In the genomic region with DNA sequence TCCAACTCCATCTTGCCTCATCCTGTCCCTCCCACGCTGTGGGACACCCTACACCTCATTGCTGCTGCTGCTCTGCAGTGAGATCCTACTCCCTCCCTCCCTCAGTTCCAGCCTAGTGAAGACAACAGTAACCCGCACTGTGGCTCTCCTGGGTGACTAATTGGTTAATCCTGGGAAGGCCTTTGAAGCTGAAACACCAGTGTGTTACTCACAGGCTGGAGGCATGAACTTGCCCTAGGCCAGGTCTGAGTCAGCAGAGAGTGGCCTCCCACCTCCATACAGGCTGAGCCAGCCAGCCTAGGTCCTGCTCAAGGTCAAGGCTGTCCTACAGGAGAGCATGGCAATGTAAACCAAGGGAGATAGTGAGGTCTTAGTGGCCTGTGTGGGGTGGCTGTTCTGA, we compare ENCODE assay signal across 11 mouse cellular contexts. TPM values are rescaled to one million over a fixed set of nuclear protein-coding genes. Genes with fewer than 3 reads are reported as not detected.
DNase-seq lines count a peak whose midpoint lies in the region; ATAC-seq and TF ChIP-seq lines count a peak whose summit lies in the region.
"Had no signal": no experiment of that assay in that cellular context is flagged by ENCODE, and none has a peak within 500 bp of the region (broad histone marks: within the 10 kb centered on the region; RNA-seq: fewer than 3 reads in every experiment).

No protein-coding gene starts in this region.

- peak overlapping the region; percentile 9 for H3K27ac ChIP-seq in heart, embryonic 12.5 days (ENCODE audit: poor library complexity, severe bottlenecking)
- H3K27ac ChIP-seq in brown adipose tissue, adult 24 weeks (replicated peaks; ENCODE audit: low read depth, low read length) = 0 out of 2 replicates have a peak overlapping the region, but pooled peaks have one; percentile 19
- peak overlapping the region; percentile 78 for H3K27ac ChIP-seq in kidney, embryonic 16.5 days (ENCODE audit: low read length)
- H3K27ac ChIP-seq in layer of hippocampus, adult 2 months = no peak overlapping the region
- H3K27ac ChIP-seq: neural tube, embryonic 12.5 days had no signal

- DNase-seq in heart, postnatal 4 days = no peak
- DNase-seq in 416B (ENCODE audit: low read depth) = peak; percentile 82
- no peak for DNase-seq in cerebellum, postnatal 25 days
- no peak for DNase-seq in layer of hippocampus, adult 2 months (ENCODE audit: low spot score in 2 of 2)
- DNase-seq: layer of hippocampus, postnatal 36 days; lung, postnatal 36 days had no signal

- TF ChIP-seq CTCF in layer of hippocampus, adult 2 months (conservative IDR thresholded peaks at IDR 0.05) = no peak

- no peak for ATAC-seq in heart, embryonic 12.5 days (ENCODE audit: insufficient number of reproducible peaks, low FRiP score)
- ATAC-seq in kidney, embryonic 16.5 days (ENCODE audit: low FRiP score, low TSS enrichment) = peak; percentile 84
- no peak for ATAC-seq in CD4-positive, CD25-positive, alpha-beta regulatory T cell, adult 4 months

- H3K27me3 ChIP-seq in heart, embryonic 12.5 days (replicated peaks) = no peaks in the 10 kb centered on the region
- no peaks in the 10 kb centered on the region for H3K27me3 ChIP-seq in kidney, embryonic 16.5 days (ENCODE audit: insufficient read depth, low read length)
- H3K27me3 ChIP-seq: neural tube, embryonic 12.5 days had no signal

- peaks cover 35% of the 10 kb centered on the region for H3K4me1 ChIP-seq in heart, embryonic 12.5 days (replicated peaks)
- H3K4me1 ChIP-seq in brown adipose tissue, adult 24 weeks (ENCODE audit: control insufficient read depth, insufficient read depth, insufficient read length, low read length) = peaks cover 19% of the 10 kb centered on the region
- peaks cover 26% of the 10 kb centered on the region for H3K4me1 ChIP-seq in kidney, embryonic 16.5 days (ENCODE audit: insufficient read depth, low read length)

- no peak overlapping the region for H3K4me3 ChIP-seq in heart, embryonic 12.5 days
- no peak overlapping the region for H3K4me3 ChIP-seq in brown adipose tissue, adult 24 weeks (ENCODE audit: insufficient read depth, low read depth, low read length)
- H3K4me3 ChIP-seq in kidney, embryonic 16.5 days (ENCODE audit: low read length) = no peak overlapping the region
- no peak overlapping the region for H3K4me3 ChIP-seq in layer of hippocampus, adult 2 months
- H3K4me3 ChIP-seq: neural tube, embryonic 12.5 days had no signal

- H3K9ac ChIP-seq in heart, embryonic 12.5 days = no peak overlapping the region
- peak overlapping the region; percentile 18; the same call in 1 of the 2 replicates for H3K9ac ChIP-seq in kidney, embryonic 16.5 days (replicated peaks; ENCODE audit: low read length)
- H3K9ac ChIP-seq: neural tube, embryonic 12.5 days had no signal

- no peaks in the 10 kb centered on the region for H3K9me3 ChIP-seq in heart, embryonic 12.5 days (replicated peaks)
- no peaks in the 10 kb centered on the region; the same call in 1 of the 2 replicates for H3K9me3 ChIP-seq in kidney, embryonic 16.5 days (ENCODE audit: low read length)
- H3K9me3 ChIP-seq: neural tube, embryonic 12.5 days had no signal

- H3K36me3 ChIP-seq in heart, embryonic 12.5 days = peaks cover 5% of the 10 kb centered on the region; the same call in 1 of the 2 replicates
- H3K36me3 ChIP-seq in kidney, embryonic 16.5 days (ENCODE audit: insufficient read depth, low read length) = 0 out of 2 replicates have a peak, but pooled peaks cover 2% of the 10 kb centered on the region

- 60% methylated on average over 2 of the region's 2 CpGs for WGBS in heart, embryonic 12.5 days
- WGBS in kidney, embryonic 16.5 days = 28% methylated on average over 2 of the region's 2 CpGs

- H3K4me2 ChIP-seq in heart, embryonic 12.5 days = no peak overlapping the region
- H3K4me2 ChIP-seq in kidney, embryonic 16.5 days (replicated peaks; ENCODE audit: low read depth, low read length) = no peak overlapping the region
- H3K4me2 ChIP-seq: neural tube, embryonic 12.5 days had no signal

RNA-seq across cellular contexts. Expression of gene Tomm20, which starts 26.4 kb away (rescaled TPM):
- 211 TPM in 2 replicates for polyA plus RNA-seq in heart, embryonic 12.5 days (2016; fragmentation: Nextera tagmentation; extraction: Ambion mirVana)
- total RNA-seq in heart, postnatal 4 days (2021) = 100 to 1,000 TPM; 104 to 120 TPM
- 149 and 242 TPM in 2 replicates for polyA plus RNA-seq in brown adipose tissue, adult 24 weeks (2012; ENCODE audit: insufficient read depth, insufficient read length, missing spikeins)
- 258 and 264 TPM in 2 replicates for polyA plus RNA-seq in kidney, embryonic 16.5 days (2015; fragmentation: Nextera tagmentation; extraction: Ambion mirVana)
- polyA plus RNA-seq in CD4-positive, CD25-positive, alpha-beta regulatory T cell, adult 4 months (2017; shearing (Covaris generic)) = 10 to 100 TPM; 28.5 to 80.4 TPM
- total RNA-seq in layer of hippocampus, adult 2 months (2021) = 100 to 1,000 TPM; 209 to 214 TPM

RNA-seq across cellular contexts. Expression of gene Rbm34, which starts 51.6 kb away (rescaled TPM):
- 16.8 and 17.9 TPM in 2 replicates for polyA plus RNA-seq in heart, embryonic 12.5 days (2016; fragmentation: Nextera tagmentation; extraction: Ambion mirVana)
- total RNA-seq in heart, postnatal 4 days (2021) = 1 to 10 TPM; 7.6 to 8.5 TPM
- 7.5 and 13.1 TPM in 2 replicates for polyA plus RNA-seq in brown adipose tissue, adult 24 weeks (2012; ENCODE audit: insufficient read depth, insufficient read length, missing spikeins)
- 20.1 and 20.5 TPM in 2 replicates for polyA plus RNA-seq in kidney, embryonic 16.5 days (2015; fragmentation: Nextera tagmentation; extraction: Ambion mirVana)
- 10 to 100 TPM; 12.7 to 20.8 TPM for polyA plus RNA-seq in CD4-positive, CD25-positive, alpha-beta regulatory T cell, adult 4 months (2017; shearing (Covaris generic))
- 10 to 100 TPM; 12.1 to 12.9 TPM for total RNA-seq in layer of hippocampus, adult 2 months (2021)
